Mouse (Mus musculus) leukemia stem cell, adult 10-12 weeks (primary cell): ENCODE results near the gene Myb. TPM values are rescaled to one million over a fixed set of nuclear protein-coding genes. Genes with fewer than 3 reads are reported as not detected.

Experiments
- polyA plus RNA-seq: library from polyadenylated mRNA; stranded (reverse); fragments of >175 nt; gene quantifications from 2 replicates; pipeline ENCODE4 v1.2.3, GENCODE M21; 2012; ENCODE audit warnings: low replicate concordance

The Myb gene
- polyA plus RNA-seq: 14.0 and 26.1 TPM in 2 replicates

GRCm38 (mm10) chr10:21160537-21161358 is at the start of gene Myb:
Gene Myb, minus strand, starts transcription at chr10:21160984.

Other genes starting within 250 kb of the Myb start
- gene Ahi1, start 208.4 kb downstream of the Myb start, polyA plus RNA-seq: 4.2 and 4.5 TPM in 2 replicates
- gene Hbs1l, start 135.0 kb upstream of the Myb start, polyA plus RNA-seq: 5.8 and 21.6 TPM in 2 replicates
- gene Aldh8a1, start 216.3 kb upstream of the Myb start, polyA plus RNA-seq: not detected in 2 replicates